Mouse (Mus musculus) erythroblast, embryonic 14.5 days (primary cell): ENCODE data around the gene Zbtb22. TPM values are rescaled to one million over a fixed set of nuclear protein-coding genes. Genes with fewer than 3 reads are reported as not detected.
"Not testable (repeated sequence)": the region's sequence is repeated elsewhere in the genome, so short reads cannot be mapped to it uniquely, and the experiment has no call there.

ENCODE experiments used
- H3K27me3 ChIP-seq: 2 replicates; pipeline ENCODE4 v1.6.1; 2012; ENCODE audit warnings: inconsistent platforms; ENCODE audit not compliant: control insufficient read depth
- H3K36me3 ChIP-seq: 2 replicates; pipeline ENCODE4 v1.6.1; 2012; ENCODE audit warnings: mild to moderate bottlenecking, inconsistent platforms; ENCODE audit not compliant: control insufficient read depth
- H3K4me1 ChIP-seq: 2 replicates; pipeline ENCODE4 v1.6.1; 2012; ENCODE audit warnings: inconsistent platforms; ENCODE audit not compliant: control insufficient read depth
- H3K4me3 ChIP-seq: replicated peaks from 2 replicates; pipeline ENCODE3; 2012; ENCODE audit warnings: moderate library complexity, mild to moderate bottlenecking, inconsistent platforms
- H3K9me3 ChIP-seq: 2 replicates; pipeline ENCODE4 v1.6.1; 2012; ENCODE audit warnings: low read length, inconsistent platforms, mixed read lengths; ENCODE audit not compliant: control insufficient read depth
- GATA1 ChIP-seq: IDR thresholded peaks from 2 replicates; pipeline ENCODE4 v1.6.1; 2012; ENCODE audit warnings: low read length, inconsistent platforms, mixed read lengths
- TAL1 ChIP-seq: IDR thresholded peaks from 3 replicates; pipeline ENCODE4 v1.6.1; 2012; ENCODE audit warnings: low read length, inconsistent platforms, mixed read lengths
- polyA plus RNA-seq: library from polyadenylated mRNA; stranded (reverse); fragments of >175 nt; gene quantifications from 2 replicates; pipeline ENCODE4 v1.2.3, GENCODE M21; 2012

Gene Zbtb22
- polyA plus RNA-seq, 1 experiment, result 5.6 TPM

DNA sequence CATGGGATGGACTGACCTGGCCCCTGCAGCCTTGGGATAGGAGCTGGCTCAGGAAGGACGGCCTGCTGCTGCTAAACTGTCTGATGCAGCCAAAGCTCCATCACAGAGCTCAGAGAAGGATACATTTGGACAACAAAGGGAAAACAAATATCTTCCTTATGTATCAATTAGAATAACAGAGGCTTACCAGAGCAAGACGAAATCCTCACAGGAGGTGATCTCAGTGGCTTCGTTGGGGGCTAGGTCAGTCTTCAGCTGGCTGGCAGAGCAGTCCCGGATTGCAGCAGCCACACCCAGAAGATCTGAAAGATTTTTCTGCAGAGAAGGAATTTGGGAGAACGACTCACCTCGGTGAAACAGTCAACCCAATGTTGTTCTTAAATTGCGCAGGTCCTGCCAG lies 23.3 kb upstream of the Zbtb22 start:
- Histone ChIP-seq H3K27me3 (no peaks in the 10 kb centered on the region), H3K4me1 (peaks cover 28% of the 10 kb centered on the region), H3K4me3 (no peak overlapping the region), H3K36me3 (peaks cover 18% of the 10 kb centered on the region), H3K9me3 (no peaks in the 10 kb centered on the region)
- TF ChIP-seq TAL1, result no peak
- no peak for TF ChIP-seq GATA1

DNA sequence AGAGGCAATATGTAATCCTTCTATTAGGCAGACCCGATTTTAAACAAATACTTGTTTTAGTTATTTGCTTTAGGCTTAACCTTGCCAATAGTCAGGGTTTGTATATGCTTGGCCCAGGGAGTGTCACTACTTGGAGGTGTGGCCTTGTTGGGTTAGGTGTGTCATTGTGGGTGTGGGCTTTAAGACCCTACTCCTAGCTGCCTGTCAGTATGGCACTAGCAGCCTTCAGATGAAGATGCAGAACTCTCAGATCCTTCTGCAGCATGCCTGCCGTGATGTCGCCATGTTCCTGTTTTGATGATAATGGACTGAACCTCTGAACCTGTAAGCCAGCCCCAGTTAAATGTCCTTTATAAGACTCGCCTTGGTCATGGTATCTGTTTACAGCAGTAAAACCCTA lies 22.7 kb upstream of the Zbtb22 start:
- H3K36me3 ChIP-seq, result peaks cover 12% of the 10 kb centered on the region
- H3K4me1 ChIP-seq, result peaks cover 28% of the 10 kb centered on the region
- not testable (repeated sequence) for H3K9me3 ChIP-seq, H3K27me3 ChIP-seq, H3K4me3 ChIP-seq

DNA sequence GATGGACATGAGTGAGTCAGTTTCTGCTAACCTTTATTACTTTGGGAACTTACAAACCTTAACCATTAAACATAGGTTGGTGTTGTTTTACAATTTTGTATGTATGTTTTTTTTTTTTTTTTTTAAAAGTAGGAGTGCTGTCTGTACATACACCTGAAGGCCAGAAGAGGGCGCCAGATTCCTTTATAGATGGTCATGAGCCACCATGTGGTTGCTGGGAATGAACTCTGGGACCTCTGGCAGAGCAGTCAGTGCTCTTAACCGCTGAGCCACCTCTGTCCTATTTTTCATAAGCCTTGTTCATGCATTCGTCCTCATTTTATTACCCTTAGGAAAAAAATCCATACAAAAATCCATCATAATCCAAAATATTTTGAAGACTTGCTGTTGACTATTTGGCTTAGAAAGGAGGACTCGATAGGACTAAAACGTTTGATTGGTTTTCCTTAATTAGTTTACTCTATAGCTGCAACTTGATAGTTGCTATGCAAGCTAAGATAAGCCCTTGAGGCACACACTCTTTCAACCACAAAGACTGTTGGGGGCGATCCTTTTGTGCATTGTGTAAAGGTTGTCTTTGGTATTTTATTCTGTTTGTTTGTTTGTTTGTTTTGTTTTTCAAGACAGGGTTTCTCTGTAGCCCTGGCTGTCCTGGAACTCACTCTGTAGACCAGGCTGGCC lies 18.4 kb upstream of the Zbtb22 start:
- H3K9me3 ChIP-seq, result no peaks in the 10 kb centered on the region
- no peak overlapping the region for H3K4me3 ChIP-seq
- H3K36me3 ChIP-seq, result no peaks in the 10 kb centered on the region
- no peak for TF ChIP-seq GATA1
- TF ChIP-seq TAL1, result no peak
- peaks cover 52% of the 10 kb centered on the region for H3K4me1 ChIP-seq
- no peaks in the 10 kb centered on the region for H3K27me3 ChIP-seq

GRCm38 (mm10) chr17:33898193-33898592 lies 17.5 kb upstream of the Zbtb22 start:
- not testable (repeated sequence) for H3K36me3 ChIP-seq, H3K9me3 ChIP-seq, H3K27me3 ChIP-seq, H3K4me3 ChIP-seq
- H3K4me1 ChIP-seq, result peaks cover 52% of the 10 kb centered on the region

DNA sequence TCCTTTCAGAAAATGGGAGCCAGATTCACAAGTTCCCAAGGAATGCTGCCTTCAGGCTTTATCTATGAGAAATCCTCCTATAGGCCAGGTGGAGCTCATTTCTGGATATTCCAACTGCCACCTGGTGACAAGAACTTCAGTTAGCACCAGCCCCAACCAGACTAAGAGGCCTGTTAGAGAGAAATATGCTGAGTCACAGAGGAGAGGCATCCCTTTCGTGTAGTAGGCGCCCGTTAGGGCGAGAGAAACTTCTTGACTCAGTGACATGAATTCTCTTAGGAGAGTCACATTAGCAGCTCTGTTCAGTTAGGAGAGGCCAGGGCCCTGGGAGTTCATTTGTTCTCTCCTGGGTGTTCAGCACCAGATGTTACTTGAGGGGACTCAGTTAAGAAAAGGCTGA lies 16.1 kb upstream of the Zbtb22 start:
- H3K9me3 ChIP-seq, result no peaks in the 10 kb centered on the region
- H3K27me3 ChIP-seq, result no peaks in the 10 kb centered on the region
- H3K4me1 ChIP-seq, result peaks cover 64% of the 10 kb centered on the region
- H3K36me3 ChIP-seq, result no peaks in the 10 kb centered on the region
- H3K4me3 ChIP-seq, result no peak overlapping the region
- TF ChIP-seq GATA1 (no peak), TAL1 (no peak)

- Histone ChIP-seq H3K9me3 (no peaks in the 10 kb centered on the region), H3K27me3 (no peaks in the 10 kb centered on the region), H3K4me3 (no peak overlapping the region), H3K4me1 (peaks cover 67% of the 10 kb centered on the region), H3K36me3 (no peaks in the 10 kb centered on the region)
- TF ChIP-seq GATA1, result no peak
- no peak for TF ChIP-seq TAL1
Observed at GRCm38 (mm10) chr17:33900281-33900988, 15.3 kb upstream of the Zbtb22 start.

DNA sequence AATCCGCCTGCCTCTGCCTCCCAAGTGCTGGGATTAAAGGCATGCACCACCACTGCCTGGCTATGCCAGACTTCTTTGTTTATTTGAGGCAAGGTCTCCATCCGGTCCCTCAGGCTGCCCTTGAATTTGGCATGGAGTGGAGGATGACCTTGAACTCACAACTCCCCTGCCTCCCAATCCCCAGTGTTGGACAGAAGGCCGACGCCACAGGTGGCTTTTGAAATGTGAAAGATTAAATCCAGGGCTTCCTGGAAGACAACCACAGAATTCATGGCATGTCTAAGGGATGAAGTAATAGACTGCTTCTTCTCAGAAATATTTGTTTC lies 14.8 kb upstream of the Zbtb22 start:
- Histone ChIP-seq H3K27me3 (no peaks in the 10 kb centered on the region), H3K4me3 (no peak overlapping the region), H3K36me3 (no peaks in the 10 kb centered on the region), H3K4me1 (peaks cover 71% of the 10 kb centered on the region), H3K9me3 (no peaks in the 10 kb centered on the region)
- TF ChIP-seq TAL1 (no peak), GATA1 (no peak)

DNA sequence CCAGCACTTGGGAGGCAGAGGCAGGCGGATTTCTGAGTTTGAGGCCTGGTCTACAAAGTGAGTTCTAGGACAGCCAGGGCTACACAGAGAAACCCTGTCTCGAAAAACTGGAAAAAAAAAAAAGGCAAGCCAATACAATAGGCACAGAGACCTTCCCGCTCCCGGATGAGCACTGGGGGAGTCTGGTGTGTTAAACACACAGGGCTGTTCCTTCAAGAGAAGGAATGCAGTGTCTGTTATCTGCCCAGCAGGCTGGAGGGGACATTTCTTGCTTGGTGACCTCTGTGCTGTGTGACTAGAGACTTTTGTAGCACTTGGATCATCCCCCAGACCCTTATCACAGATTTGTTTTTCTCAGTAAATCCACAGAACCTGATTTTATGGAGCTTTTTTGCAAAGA lies 14.1 kb upstream of the Zbtb22 start:
- peaks cover 72% of the 10 kb centered on the region for H3K4me1 ChIP-seq
- H3K27me3 ChIP-seq, result no peaks in the 10 kb centered on the region
- H3K9me3 ChIP-seq, result no peaks in the 10 kb centered on the region
- no peak overlapping the region for H3K4me3 ChIP-seq
- TF ChIP-seq GATA1 (no peak), TAL1 (no peak)
- no peaks in the 10 kb centered on the region for H3K36me3 ChIP-seq

- H3K27me3 ChIP-seq, result no peaks in the 10 kb centered on the region
- peaks cover 75% of the 10 kb centered on the region for H3K4me1 ChIP-seq
- no peak overlapping the region for H3K4me3 ChIP-seq
- no peaks in the 10 kb centered on the region for H3K36me3 ChIP-seq
- H3K9me3 ChIP-seq, result no peaks in the 10 kb centered on the region
- TF ChIP-seq TAL1 (no peak), GATA1 (no peak)
Observed at GRCm38 (mm10) chr17:33902079-33902478, 13.6 kb upstream of the Zbtb22 start.

- Histone ChIP-seq H3K4me3 (no peak overlapping the region), H3K27me3 (no peaks in the 10 kb centered on the region), H3K4me1 (peaks cover 70% of the 10 kb centered on the region), H3K9me3 (no peaks in the 10 kb centered on the region), H3K36me3 (no peaks in the 10 kb centered on the region)
- no peak for TF ChIP-seq GATA1
- no peak for TF ChIP-seq TAL1
Observed at GRCm38 (mm10) chr17:33902491-33902890, 13.2 kb upstream of the Zbtb22 start.

DNA sequence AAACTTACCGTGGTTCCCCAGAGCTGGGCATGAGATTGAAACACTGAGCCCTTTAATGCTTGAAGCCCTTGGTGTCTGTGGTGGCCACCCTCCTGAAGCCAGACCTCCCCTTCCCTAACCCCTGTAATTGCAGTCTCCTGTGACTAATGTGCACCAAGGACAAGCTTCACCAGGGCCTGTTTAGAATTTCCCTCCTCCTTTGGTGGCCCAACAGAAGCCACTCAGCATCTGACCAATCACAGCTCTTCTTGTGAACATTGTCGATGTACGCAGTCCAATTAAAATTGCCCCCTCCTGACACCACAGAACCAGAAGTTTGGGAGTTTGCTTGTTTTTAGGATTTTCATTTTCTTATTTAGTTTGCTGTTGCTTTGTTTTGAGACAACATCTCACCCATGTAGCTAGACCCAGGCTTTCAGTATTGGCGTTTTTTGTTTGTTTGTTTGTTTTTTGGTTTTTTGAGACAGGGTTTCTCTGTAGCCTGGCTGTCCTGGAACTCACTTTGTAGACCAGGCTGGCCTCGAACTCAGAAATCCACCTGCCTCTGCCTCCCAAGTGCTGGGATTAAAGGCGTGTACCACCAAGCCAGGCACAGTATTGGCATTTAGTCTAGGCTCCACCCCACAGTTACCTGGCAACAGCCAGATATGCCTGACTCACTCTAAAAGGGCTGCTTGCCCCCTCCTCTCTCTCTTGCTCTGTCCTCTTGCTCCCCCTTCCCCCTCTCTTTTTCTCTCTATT lies 11.6 kb upstream of the Zbtb22 start:
- not testable (repeated sequence) for H3K4me3 ChIP-seq, H3K36me3 ChIP-seq, H3K9me3 ChIP-seq, H3K27me3 ChIP-seq
- peaks cover 72% of the 10 kb centered on the region for H3K4me1 ChIP-seq

DNA sequence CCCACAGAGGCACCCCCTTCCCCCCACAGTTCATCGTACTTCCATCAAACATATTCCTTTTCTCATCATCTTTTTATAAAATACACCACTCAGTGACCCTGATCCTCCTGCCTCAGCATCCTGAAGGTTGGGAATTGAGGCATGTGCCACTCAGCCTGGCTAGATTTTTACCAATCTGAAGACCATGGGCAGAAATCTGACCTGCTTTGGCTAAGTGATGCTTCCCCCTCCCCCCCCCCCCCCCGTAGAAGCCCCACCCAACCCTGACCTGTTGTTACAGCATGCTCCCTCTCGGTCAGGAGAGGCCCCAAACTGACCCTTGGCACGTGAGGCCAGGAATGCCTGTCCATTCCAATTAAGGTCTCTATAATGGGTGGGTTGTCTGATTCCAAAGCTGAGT lies 10.9 kb upstream of the Zbtb22 start, which contains the start of gene Platr17:
Gene Platr17 (plus strand): TSS at position 301 of the 400 bp plus-strand sequence.
- H3K9me3 ChIP-seq, H3K27me3 ChIP-seq, H3K36me3 ChIP-seq, H3K4me3 ChIP-seq: not testable (repeated sequence)
- peaks cover 71% of the 10 kb centered on the region for H3K4me1 ChIP-seq
